Mouse (Mus musculus) urinary bladder, postnatal 10 days (tissue): ENCODE measurements around the gene S1pr5.
A peak's percentile ranks its signal among the peaks of the same experiment; 100 is the strongest.
"Not testable (repeated sequence)": the region's sequence is repeated elsewhere in the genome, so short reads cannot be mapped to it uniquely, and the experiment has no call there.

Experiments used
- DNase-seq: peaks from one replicate; pipeline ENCODE4 v3.0.0; 2022; ENCODE audit warnings: low spot score

The S1pr5 gene

GRCm38 (mm10) chr9:21248326-21248725, at the start of gene S1pr5:
Gene S1pr5, minus strand, starts transcription at chr9:21248443.
- no peak for DNase-seq

DNA sequence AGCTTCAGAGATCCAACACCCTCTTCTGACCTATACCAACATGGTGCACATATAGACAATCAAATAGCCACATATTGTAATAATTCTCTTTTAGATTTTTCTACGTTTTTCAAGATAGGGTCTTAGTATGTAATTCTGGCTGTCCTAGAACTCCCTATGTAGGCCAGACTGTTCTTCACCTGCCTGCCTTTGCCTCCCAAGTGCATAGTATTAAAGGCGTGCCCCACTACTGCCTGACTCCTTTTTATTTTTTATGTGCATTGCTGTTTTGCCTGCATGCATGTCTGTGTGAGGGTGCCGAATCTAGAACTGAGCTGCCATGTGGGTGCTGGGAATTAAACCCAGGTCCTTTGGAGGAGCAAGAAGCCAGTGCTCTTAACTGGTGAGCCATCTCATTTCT, 44.0 kb upstream of the S1pr5 start:
- DNase-seq = no peak

DNA sequence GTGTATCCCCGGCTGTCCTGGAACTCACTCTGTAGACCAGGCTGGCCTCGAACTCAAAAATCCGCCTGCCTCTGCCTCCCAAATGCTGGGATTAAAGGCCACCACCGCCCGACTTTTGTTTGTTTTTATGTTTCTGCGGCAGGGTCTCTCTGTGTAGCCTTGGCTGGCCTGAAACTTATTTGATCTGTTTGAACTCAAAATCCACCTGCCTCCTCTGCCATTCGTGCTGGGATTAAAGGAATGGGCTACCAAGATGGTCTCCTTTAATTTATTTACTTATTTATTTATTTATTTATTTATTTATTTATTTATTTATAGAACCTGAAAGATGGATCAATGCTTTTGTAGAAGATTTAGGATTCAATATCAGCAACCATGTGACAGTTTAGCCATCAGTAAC, 43.6 kb upstream of the S1pr5 start:
- DNase-seq = not testable (repeated sequence)

- peak; percentile 98 for DNase-seq
Observed at GRCm38 (mm10) chr9:21291022-21291787, 43.0 kb upstream of the S1pr5 start, which contains the start of gene Cdkn2d. Gene Cdkn2d, minus strand, starts transcription at chr9:21291407.

GRCm38 (mm10) chr9:21290589-21290988, 42.3 kb upstream of the S1pr5 start:
- no peak for DNase-seq

DNA sequence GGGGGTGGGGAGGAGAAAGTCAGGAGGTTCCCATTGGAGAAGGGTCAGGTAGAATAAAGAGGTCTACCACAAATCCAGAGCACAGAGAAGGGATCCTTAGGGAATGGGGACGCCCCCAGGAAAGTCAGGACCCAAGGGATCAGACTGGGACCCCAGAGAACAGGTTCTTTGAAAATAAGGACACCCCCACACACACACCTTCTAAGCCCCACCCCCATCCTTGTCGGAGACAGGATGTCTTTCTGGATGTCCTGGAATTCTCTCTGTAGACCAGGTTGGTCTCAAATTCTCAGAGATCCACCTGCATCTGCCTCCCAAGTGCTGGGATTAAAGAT, 41.1 kb upstream of the S1pr5 start:
- DNase-seq = no peak

GRCm38 (mm10) chr9:21288404-21289336, 40.4 kb upstream of the S1pr5 start:
- DNase-seq = no peak

- peak; percentile 84 for DNase-seq
Observed at GRCm38 (mm10) chr9:21287571-21288402, 39.5 kb upstream of the S1pr5 start, which contains the start of gene Kri1. Gene Kri1, minus strand, starts transcription at chr9:21287969.

DNA sequence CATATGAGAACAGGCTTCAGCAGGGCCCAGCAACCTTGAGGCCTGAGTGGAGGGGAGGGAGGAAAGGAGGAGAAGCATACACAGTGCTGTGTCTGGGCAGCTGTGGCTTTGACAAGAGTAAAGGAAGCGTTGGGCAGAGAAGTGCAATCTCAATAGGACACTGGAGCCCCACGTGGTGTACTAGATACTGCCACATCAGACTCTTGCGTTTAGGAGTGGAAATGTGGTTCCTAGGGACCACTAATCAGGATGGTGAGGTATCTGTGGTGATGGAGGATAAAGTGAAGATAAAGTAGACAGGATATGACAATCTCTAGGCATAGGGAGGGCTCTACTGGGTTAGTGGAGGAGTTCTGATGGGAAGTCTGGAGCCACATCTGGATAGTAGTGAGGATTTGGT, 38.5 kb upstream of the S1pr5 start:
- no peak for DNase-seq

DNA sequence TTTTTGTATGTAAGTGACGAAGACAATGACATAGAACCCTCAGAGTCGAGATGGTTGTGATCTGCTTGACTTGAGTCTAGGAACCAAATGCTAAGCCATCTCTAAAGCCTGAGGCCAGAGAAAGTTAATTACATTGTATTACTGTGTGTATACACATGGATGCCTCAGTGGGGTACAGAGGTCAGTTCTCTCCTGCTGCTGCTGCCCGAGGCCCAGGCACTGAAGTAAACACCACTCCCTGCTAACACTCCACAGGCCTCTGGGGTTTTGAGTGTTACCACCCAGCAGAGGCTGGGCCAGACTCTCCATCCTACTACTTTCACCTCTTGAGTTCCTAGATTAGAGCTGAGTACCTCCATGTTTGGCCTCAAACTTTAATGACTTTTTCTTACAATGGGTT, 35.8 kb upstream of the S1pr5 start:
- DNase-seq = no peak

- DNase-seq = no peak
Observed at GRCm38 (mm10) chr9:21283591-21283990, 35.3 kb upstream of the S1pr5 start.

- no peak for DNase-seq
Observed at GRCm38 (mm10) chr9:21277776-21278175, 29.5 kb upstream of the S1pr5 start.

- no peak for DNase-seq
Observed at GRCm38 (mm10) chr9:21276307-21276706, 28.1 kb upstream of the S1pr5 start.

DNA sequence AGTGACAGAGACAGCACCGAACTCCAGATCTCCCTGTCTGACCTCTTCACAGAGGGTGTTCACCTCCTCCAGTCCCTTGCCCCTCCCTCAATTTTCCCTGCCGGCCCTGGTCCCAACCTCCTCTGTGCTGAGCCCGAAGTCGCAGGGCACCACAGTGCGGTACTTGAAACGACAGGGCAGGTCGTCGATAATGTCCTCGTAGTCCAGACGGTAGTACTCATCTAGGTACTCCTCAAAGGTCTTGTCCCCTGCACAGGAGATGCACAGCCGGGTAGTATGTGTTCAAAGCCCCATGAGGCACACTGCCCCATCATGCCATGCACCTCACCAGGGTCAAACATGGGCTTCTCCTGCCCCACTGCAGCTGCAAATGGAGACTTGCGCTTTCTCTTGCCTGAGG, 27.5 kb upstream of the S1pr5 start:
- no peak for DNase-seq

GRCm38 (mm10) chr9:21275013-21275710, 26.9 kb upstream of the S1pr5 start:
- no peak for DNase-seq

DNA sequence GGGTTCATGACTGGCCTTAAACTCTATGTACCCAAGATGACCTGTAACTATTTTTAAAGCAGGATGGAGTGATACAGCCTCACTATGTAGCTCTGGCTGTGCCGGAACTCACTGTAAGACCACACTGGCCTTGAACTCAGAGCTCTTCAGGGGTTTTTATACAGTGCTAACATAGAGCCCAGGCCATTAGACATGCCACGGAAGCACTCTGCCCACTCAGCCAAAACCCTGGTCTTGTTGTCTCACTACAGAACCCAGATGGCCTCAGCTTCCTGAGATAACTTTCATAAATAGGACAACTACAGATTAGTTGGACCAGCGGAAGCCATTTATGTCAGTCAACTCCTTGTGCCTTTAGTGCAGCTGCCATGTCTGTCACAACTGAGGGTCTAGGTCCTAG, 26.1 kb upstream of the S1pr5 start:
- DNase-seq = no peak

- DNase-seq = no peak
Observed at GRCm38 (mm10) chr9:21273520-21274228, 25.4 kb upstream of the S1pr5 start.

- no peak for DNase-seq
Observed at GRCm38 (mm10) chr9:21273094-21273493, 24.9 kb upstream of the S1pr5 start.

DNA sequence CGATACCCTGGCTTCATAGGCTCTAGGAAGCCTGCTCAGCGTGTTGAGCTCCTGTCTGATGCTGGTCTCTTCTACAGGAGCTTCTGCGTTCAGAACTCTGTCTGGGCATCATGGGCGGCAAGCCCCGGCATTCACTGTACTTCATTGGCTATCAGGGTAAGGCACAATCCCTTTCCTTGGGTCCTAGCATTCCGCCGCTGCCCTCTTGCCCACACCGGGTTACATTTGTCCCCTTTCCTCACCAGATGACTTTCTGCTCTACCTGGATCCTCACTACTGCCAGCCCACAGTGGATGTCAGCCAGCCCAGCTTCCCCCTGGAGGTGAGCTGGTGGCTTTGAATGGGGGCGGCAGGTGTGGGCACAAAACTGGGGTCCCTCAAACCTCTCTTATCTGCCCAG, 24.1 kb upstream of the S1pr5 start:
- DNase-seq = no peak

GRCm38 (mm10) chr9:21269590-21269989, 21.3 kb upstream of the S1pr5 start:
- DNase-seq = not testable (repeated sequence)

DNA sequence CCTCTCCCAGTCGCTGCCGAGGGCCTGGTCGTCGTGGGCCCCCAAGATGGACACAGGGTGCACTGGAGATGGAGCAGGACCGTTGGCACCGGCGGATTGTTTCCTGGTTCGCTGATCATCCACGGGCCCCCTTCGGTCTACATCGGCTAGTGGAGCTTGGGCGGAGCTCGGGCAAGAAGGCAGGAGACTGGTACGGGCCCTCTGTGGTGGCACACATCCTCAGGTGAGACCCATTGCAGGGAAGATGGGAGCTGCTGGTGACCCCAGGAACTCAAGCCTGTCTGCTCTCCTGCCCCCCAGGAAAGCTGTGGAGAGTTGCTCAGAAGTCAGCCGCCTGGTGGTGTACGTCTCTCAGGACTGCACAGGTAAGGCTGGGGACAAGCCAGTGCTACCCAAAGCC, 20.1 kb upstream of the S1pr5 start:
- DNase-seq = no peak
